Mouse (Mus musculus) C2C12 (cell line): ENCODE data around the gene Tenm2.

Experiments
- CEBPB ChIP-seq: IDR thresholded peaks from one replicate; pipeline ENCODE4 v1.6.1; 2011; ENCODE audit warnings: low read depth, mild to moderate bottlenecking, control low read depth, moderate library complexity
- CTCF ChIP-seq: IDR thresholded peaks from one replicate; pipeline ENCODE4 v1.5.1; 2011; ENCODE audit not compliant: control insufficient read depth, insufficient read depth, insufficient read length
- FOSL1 ChIP-seq: IDR thresholded peaks from one replicate; pipeline ENCODE4 v1.8.0; 2011; ENCODE audit warnings: mild to moderate bottlenecking, low read length; ENCODE audit not compliant: poor library complexity, insufficient read depth, severe bottlenecking
- MAX ChIP-seq: IDR thresholded peaks from one replicate; pipeline ENCODE4 v1.6.1; 2011; ENCODE audit warnings: mild to moderate bottlenecking, control low read depth
- MYOD1 ChIP-seq: IDR thresholded peaks from one replicate; pipeline ENCODE4 v1.6.1; 2011; ENCODE audit warnings: low read depth; ENCODE audit not compliant: control insufficient read depth, insufficient read length
- MYOG ChIP-seq: IDR thresholded peaks from one replicate; pipeline ENCODE4 v1.6.1; 2011; ENCODE audit not compliant: control insufficient read depth, insufficient read length; ENCODE audit errors: extremely low read depth
- USF1 ChIP-seq: IDR thresholded peaks from one replicate; pipeline ENCODE4 v1.6.1; 2011; ENCODE audit warnings: low read depth, mild to moderate bottlenecking, control low read depth, moderate library complexity

DNA sequence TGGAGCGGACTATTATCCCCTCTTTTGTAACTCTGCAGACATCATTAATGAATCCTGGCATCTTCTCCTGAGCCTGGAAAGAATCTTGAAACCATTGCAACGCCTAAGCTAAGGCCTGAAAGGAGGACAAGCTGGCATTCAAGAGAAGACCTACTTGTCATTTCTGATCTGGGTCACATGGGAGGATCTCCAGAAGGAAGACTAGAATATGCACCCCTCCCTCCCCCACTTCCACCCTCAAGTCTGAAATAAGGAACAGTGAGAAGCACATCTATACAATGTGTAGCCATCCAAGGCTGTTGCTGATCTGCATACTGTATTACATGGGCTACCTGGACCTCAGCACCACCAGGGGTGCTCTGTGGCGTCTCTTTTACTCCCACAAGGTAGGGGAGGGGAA, 1086.7 kb downstream of the Tenm2 start:
- TF ChIP-seq MYOG (no peak), CTCF (no peak), USF1 (no peak), MAX (no peak), MYOD1 (no peak), CEBPB (no peak), FOSL1 (no peak)
